Mouse (Mus musculus): Measurements from ENCODE around the gene Commd3.

- no peak for TF ChIP-seq TAL1 (IDR thresholded peaks at IDR 0.05; ENCODE audit: low read length)
- no peak for TF ChIP-seq GATA1 (IDR thresholded peaks at IDR 0.05; ENCODE audit: low read length)
Measured at GRCm38 (mm10) chr2:18635052-18635451, 37.1 kb upstream of the Commd3 start.
